Mouse (Mus musculus): ENCODE data around the gene Slc41a1. TPM values are rescaled to one million over a fixed set of nuclear protein-coding genes. Genes with fewer than 3 reads are reported as not detected.

The Slc41a1 gene
- polyA plus RNA-seq, 1 experiment = 15.9 TPM

GRCm38 (mm10) chr1:131890043-131890658 lies 62.9 kb downstream of the Slc41a1 start:
- Histone ChIP-seq H3K27ac (replicated peaks; ENCODE audit: low read depth, low read length) (no peak overlapping the region), H3K4me3 (ENCODE audit: insufficient read depth, low read depth, low read length) (no peak overlapping the region), H3K4me1 (ENCODE audit: control insufficient read depth, insufficient read depth, insufficient read length, low read length) (no peaks in the 10 kb centered on the region)

GRCm38 (mm10) chr1:131891436-131891835 lies 64.1 kb downstream of the Slc41a1 start:
- Histone ChIP-seq H3K4me3 (ENCODE audit: insufficient read depth, low read depth, low read length) (no peak overlapping the region), H3K27ac (replicated peaks; ENCODE audit: low read depth, low read length) (no peak overlapping the region), H3K4me1 (ENCODE audit: control insufficient read depth, insufficient read depth, insufficient read length, low read length) (no peaks in the 10 kb centered on the region)

Other genes with a start within 250 kb of the Slc41a1 start
- not detected in 2 replicates for gene Avpr1b, start 228.3 kb upstream of the Slc41a1 start, polyA plus RNA-seq (2012; ENCODE audit: insufficient read depth, insufficient read length, missing spikeins)
- not detected in 2 replicates for gene Ctse, start 189.2 kb upstream of the Slc41a1 start, polyA plus RNA-seq (2012; ENCODE audit: insufficient read depth, insufficient read length, missing spikeins)
- 2.3 and 10.5 TPM in 2 replicates for gene Rab7b, start 138.8 kb upstream of the Slc41a1 start, polyA plus RNA-seq (2012; ENCODE audit: insufficient read depth, insufficient read length, missing spikeins)
- not detected in 2 replicates for gene Slc26a9, start 83.5 kb upstream of the Slc41a1 start, polyA plus RNA-seq (2012; ENCODE audit: insufficient read depth, insufficient read length, missing spikeins)
- 17.1 and 26.4 TPM in 2 replicates for gene Pm20d1, start 30.1 kb upstream of the Slc41a1 start, polyA plus RNA-seq (2012; ENCODE audit: insufficient read depth, insufficient read length, missing spikeins)
- 13.6 and 13.7 TPM in 2 replicates for gene Rab29, start 39.7 kb downstream of the Slc41a1 start, polyA plus RNA-seq (2012; ENCODE audit: insufficient read depth, insufficient read length, missing spikeins)
- 34.1 and 44.2 TPM in 2 replicates for gene Nucks1, start 83.0 kb downstream of the Slc41a1 start, polyA plus RNA-seq (2012; ENCODE audit: insufficient read depth, insufficient read length, missing spikeins)
- gene Slc45a3, start 135.5 kb downstream of the Slc41a1 start, polyA plus RNA-seq (2012; ENCODE audit: insufficient read depth, insufficient read length, missing spikeins) = 0.44 TPM in 1 of 2 replicates, not detected in the other
- gene Elk4, start 180.1 kb downstream of the Slc41a1 start, polyA plus RNA-seq (2012; ENCODE audit: insufficient read depth, insufficient read length, missing spikeins) = 38.8 and 47.3 TPM in 2 replicates
- gene Mfsd4a, start 240.6 kb downstream of the Slc41a1 start, polyA plus RNA-seq (2012; ENCODE audit: insufficient read depth, insufficient read length, missing spikeins) = 0.44 and 1.8 TPM in 2 replicates

All from brown adipose tissue, adult 24 weeks (tissue).